Mouse (Mus musculus) forebrain, embryonic 10.5 days (tissue): ENCODE results near the gene Ppp1r27. TPM values are rescaled to one million over a fixed set of nuclear protein-coding genes. Genes with fewer than 3 reads are reported as not detected.

Experiments
- DNase-seq: peaks from one replicate; pipeline ENCODE4 v3.0.0-alpha.2; 2017; ENCODE audit warnings: low spot score; ENCODE audit errors: extremely low spot score
- H3K27ac ChIP-seq: fragments of 300-500 bp; sonication (generic); 2 replicates; pipeline ENCODE4 v1.5.1; 2016; ENCODE audit warnings: mild to moderate bottlenecking
- H3K27me3 ChIP-seq: fragments of 300-500 bp; sonication (generic); 2 replicates; pipeline ENCODE4 v1.6.1; 2016; ENCODE audit warnings: mild to moderate bottlenecking; ENCODE audit not compliant: poor library complexity, severe bottlenecking
- H3K36me3 ChIP-seq: fragments of 300-500 bp; sonication (generic); replicated peaks from 2 replicates; pipeline ENCODE4 v1.6.1; 2016; ENCODE audit warnings: mild to moderate bottlenecking, moderate library complexity
- H3K4me1 ChIP-seq: fragments of 300-500 bp; sonication (generic); 2 replicates; pipeline ENCODE4 v1.6.1; 2016
- H3K4me3 ChIP-seq: fragments of 300-500 bp; sonication (generic); 2 replicates; pipeline ENCODE4 v1.5.1; 2016; ENCODE audit warnings: mild to moderate bottlenecking, moderate library complexity
- H3K9me3 ChIP-seq: fragments of 300-500 bp; sonication (generic); 2 replicates; pipeline ENCODE4 v1.6.1; 2016; ENCODE audit warnings: mild to moderate bottlenecking, moderate library complexity
- WGBS: fragments of 180-500 bp; shearing (Covaris S2); methylation state at CpG from one replicate; pipeline ENCODE4 v1.1.7; 2016; 5-methylcytosine and 5-hydroxymethylcytosine counted together
- polyA plus RNA-seq: library from polyadenylated mRNA; unstranded; fragments of >200 nt; fragmentation: Nextera tagmentation; extraction: Ambion mirVana; gene quantifications from 2 replicates; pipeline ENCODE4 v1.2.1, GENCODE M21; 2016

Ppp1r27 gene
- polyA plus RNA-seq, 1 experiment from 2014 or later: not detected

- H3K27ac ChIP-seq: peak within 1 kb of the TSS; percentile 96
- DNase-seq: peak; percentile 88
- no peaks in the 10 kb centered on the region for H3K9me3 ChIP-seq
- H3K36me3 ChIP-seq: peaks cover 28% of the 10 kb centered on the region
- H3K4me1 ChIP-seq: peaks cover 33% of the 10 kb centered on the region
- H3K27me3 ChIP-seq: no peaks in the 10 kb centered on the region
- under 1% methylated on average over 85 of the region's 87 CpGs for WGBS
- H3K4me3 ChIP-seq: peak within 1 kb of the TSS; percentile 78
Observed at GRCm38 (mm10) chr11:120549168-120549945, 1.6 kb downstream of the Ppp1r27 start, which contains the start of gene Mcrip1. Gene Mcrip1, minus strand, starts transcription at chr11:120549727.

GRCm38 (mm10) chr11:120548786-120549167 is 2.2 kb downstream of the Ppp1r27 start:
- peaks cover 33% of the 10 kb centered on the region for H3K4me1 ChIP-seq
- H3K36me3 ChIP-seq: peaks cover 33% of the 10 kb centered on the region
- peak overlapping the region; percentile 96 for H3K27ac ChIP-seq
- H3K27me3 ChIP-seq: no peaks in the 10 kb centered on the region
- WGBS: 37% methylated on average over 7 of the region's 7 CpGs
- DNase-seq: no peak
- no peaks in the 10 kb centered on the region for H3K9me3 ChIP-seq
- H3K4me3 ChIP-seq: peak overlapping the region; percentile 78

- no peaks in the 10 kb centered on the region for H3K9me3 ChIP-seq
- no peaks in the 10 kb centered on the region for H3K27me3 ChIP-seq
- H3K36me3 ChIP-seq: peaks cover 39% of the 10 kb centered on the region
- H3K27ac ChIP-seq: 0 out of 2 replicates have a peak overlapping the region, but pooled peaks have one; percentile 96
- peaks cover 33% of the 10 kb centered on the region for H3K4me1 ChIP-seq
- DNase-seq: no peak
- WGBS: 93% methylated on average over 3 of the region's 3 CpGs
- H3K4me3 ChIP-seq: peak overlapping the region; percentile 78
Observed at GRCm38 (mm10) chr11:120548214-120548613, 2.7 kb downstream of the Ppp1r27 start.

- 76% methylated on average over 2 of the region's 2 CpGs for WGBS
- Histone ChIP-seq H3K27ac (no peak overlapping the region), H3K4me3 (peak overlapping the region; percentile 78), H3K4me1 (peaks cover 33% of the 10 kb centered on the region), H3K36me3 (peaks cover 47% of the 10 kb centered on the region), H3K27me3 (no peaks in the 10 kb centered on the region), H3K9me3 (no peaks in the 10 kb centered on the region)
- DNase-seq: no peak
Observed at GRCm38 (mm10) chr11:120547469-120547868, 3.5 kb downstream of the Ppp1r27 start.

- DNase-seq: no peak
- no peak overlapping the region for H3K27ac ChIP-seq
- H3K27me3 ChIP-seq: no peaks in the 10 kb centered on the region
- H3K4me3 ChIP-seq: no peak overlapping the region; the same call in 1 of the 2 replicates
- WGBS: 92% methylated on average over 3 of the region's 3 CpGs
- H3K9me3 ChIP-seq: no peaks in the 10 kb centered on the region
- H3K4me1 ChIP-seq: peaks cover 37% of the 10 kb centered on the region
- H3K36me3 ChIP-seq: peaks cover 55% of the 10 kb centered on the region
Observed at GRCm38 (mm10) chr11:120545964-120546363, 5.0 kb downstream of the Ppp1r27 start.

- no peak for DNase-seq
- no peak overlapping the region for H3K4me3 ChIP-seq
- peaks cover 30% of the 10 kb centered on the region for H3K4me1 ChIP-seq
- 90% methylated on average over 6 of the region's 6 CpGs for WGBS
- peaks cover 5% of the 10 kb centered on the region; the same call in 1 of the 2 replicates for H3K27me3 ChIP-seq
- peaks cover 46% of the 10 kb centered on the region for H3K36me3 ChIP-seq
- no peak overlapping the region for H3K27ac ChIP-seq
- no peaks in the 10 kb centered on the region for H3K9me3 ChIP-seq
Observed at GRCm38 (mm10) chr11:120542376-120542775, 8.6 kb downstream of the Ppp1r27 start.

- 41% methylated on average over 4 of the region's 4 CpGs for WGBS
- Histone ChIP-seq H3K4me3 (no peak overlapping the region), H3K4me1 (peaks cover 29% of the 10 kb centered on the region), H3K9me3 (no peaks in the 10 kb centered on the region), H3K36me3 (peaks cover 44% of the 10 kb centered on the region), H3K27me3 (peaks cover 5% of the 10 kb centered on the region; the same call in 1 of the 2 replicates), H3K27ac (no peak overlapping the region)
- DNase-seq: no peak
Observed at GRCm38 (mm10) chr11:120541907-120542306, 9.0 kb downstream of the Ppp1r27 start.

GRCm38 (mm10) chr11:120539285-120540014 is 11.5 kb downstream of the Ppp1r27 start:
- Histone ChIP-seq H3K9me3 (no peaks in the 10 kb centered on the region), H3K36me3 (peaks cover 30% of the 10 kb centered on the region), H3K4me1 (peaks cover 29% of the 10 kb centered on the region), H3K4me3 (peak overlapping the region; percentile 23; the same call in 1 of the 2 replicates), H3K27ac (peak overlapping the region; percentile 75), H3K27me3 (peaks cover 14% of the 10 kb centered on the region)
- WGBS: 23% methylated on average over 10 of the region's 10 CpGs
- no peak for DNase-seq

- Histone ChIP-seq H3K4me3 (no peak overlapping the region), H3K27ac (peak overlapping the region; percentile 75), H3K27me3 (peaks cover 19% of the 10 kb centered on the region), H3K4me1 (peaks cover 29% of the 10 kb centered on the region), H3K9me3 (no peaks in the 10 kb centered on the region), H3K36me3 (peaks cover 25% of the 10 kb centered on the region)
- DNase-seq: no peak
- WGBS: 59% methylated on average over 8 of the region's 8 CpGs
Observed at GRCm38 (mm10) chr11:120538955-120539284, 12.0 kb downstream of the Ppp1r27 start.

- Histone ChIP-seq H3K4me3 (no peak overlapping the region), H3K9me3 (no peaks in the 10 kb centered on the region), H3K36me3 (peaks cover 21% of the 10 kb centered on the region), H3K27ac (peak overlapping the region; percentile 75), H3K27me3 (peaks cover 24% of the 10 kb centered on the region), H3K4me1 (peaks cover 29% of the 10 kb centered on the region)
- no peak for DNase-seq
- WGBS: 90% methylated on average over 3 of the region's 3 CpGs
Observed at GRCm38 (mm10) chr11:120538485-120538884, 12.4 kb downstream of the Ppp1r27 start.

GRCm38 (mm10) chr11:120535804-120536203 is 15.1 kb downstream of the Ppp1r27 start:
- no peaks in the 10 kb centered on the region for H3K36me3 ChIP-seq
- no peaks in the 10 kb centered on the region for H3K9me3 ChIP-seq
- 74% methylated on average over 3 of the region's 3 CpGs for WGBS
- H3K27me3 ChIP-seq: peaks cover 50% of the 10 kb centered on the region
- no peak overlapping the region for H3K27ac ChIP-seq
- peaks cover 30% of the 10 kb centered on the region for H3K4me1 ChIP-seq
- DNase-seq: no peak
- no peak overlapping the region for H3K4me3 ChIP-seq

- DNase-seq: no peak
- H3K36me3 ChIP-seq: no peaks in the 10 kb centered on the region
- H3K4me1 ChIP-seq: peaks cover 32% of the 10 kb centered on the region
- H3K9me3 ChIP-seq: no peaks in the 10 kb centered on the region
- WGBS: 78% methylated on average over 3 of the region's 3 CpGs
- H3K27ac ChIP-seq: 0 out of 2 replicates have a peak overlapping the region, but pooled peaks have one; percentile 21
- H3K27me3 ChIP-seq: peaks cover 57% of the 10 kb centered on the region
- no peak overlapping the region for H3K4me3 ChIP-seq
Observed at GRCm38 (mm10) chr11:120535145-120535544, 15.8 kb downstream of the Ppp1r27 start.

GRCm38 (mm10) chr11:120534093-120534492 is 16.8 kb downstream of the Ppp1r27 start:
- no peaks in the 10 kb centered on the region for H3K9me3 ChIP-seq
- H3K4me1 ChIP-seq: peaks cover 25% of the 10 kb centered on the region
- H3K27ac ChIP-seq: no peak overlapping the region
- peaks cover 67% of the 10 kb centered on the region for H3K27me3 ChIP-seq
- no peak for DNase-seq
- 89% methylated on average over 8 of the region's 8 CpGs for WGBS
- no peaks in the 10 kb centered on the region for H3K36me3 ChIP-seq
- H3K4me3 ChIP-seq: no peak overlapping the region
